Mouse (Mus musculus) forelimb bud, embryonic 11.5 days (tissue): ENCODE measurements around the gene Apoa1.
A peak's percentile ranks its signal among the peaks of the same experiment; 100 is the strongest.

Source experiments
- DNase-seq: peaks from one replicate; pipeline ENCODE4 v3.0.0-alpha.2; 2012; ENCODE audit warnings: low read depth, low spot score

Gene Apoa1

GRCm38 (mm10) chr9:46257546-46257945 lies 29.2 kb downstream of the Apoa1 start:
- DNase-seq: no peak

- DNase-seq: no peak
Observed at GRCm38 (mm10) chr9:46259111-46259510, 30.7 kb downstream of the Apoa1 start.

GRCm38 (mm10) chr9:46261131-46261530 lies 32.8 kb downstream of the Apoa1 start:
- DNase-seq: no peak

GRCm38 (mm10) chr9:46268343-46268873 lies 40.0 kb downstream of the Apoa1 start, which contains the start of gene Apoa5:
Gene Apoa5, plus strand, starts transcription at chr9:46268633.
- DNase-seq: no peak

- DNase-seq: no peak
Observed at GRCm38 (mm10) chr9:46269125-46269524, 40.7 kb downstream of the Apoa1 start.

- no peak for DNase-seq
Observed at GRCm38 (mm10) chr9:46270782-46271181, 42.4 kb downstream of the Apoa1 start.

GRCm38 (mm10) chr9:46272070-46272469 lies 43.7 kb downstream of the Apoa1 start:
- DNase-seq: no peak

- DNase-seq: peak; percentile 92
Observed at GRCm38 (mm10) chr9:46272677-46273454, 44.5 kb downstream of the Apoa1 start, which contains the start of gene Zpr1. Gene Zpr1, plus strand, starts transcription at chr9:46273064.

GRCm38 (mm10) chr9:46274494-46274893 lies 46.1 kb downstream of the Apoa1 start:
- no peak for DNase-seq
